24 mouse cellular contexts compared by ENCODE assay signal in the genomic region with DNA sequence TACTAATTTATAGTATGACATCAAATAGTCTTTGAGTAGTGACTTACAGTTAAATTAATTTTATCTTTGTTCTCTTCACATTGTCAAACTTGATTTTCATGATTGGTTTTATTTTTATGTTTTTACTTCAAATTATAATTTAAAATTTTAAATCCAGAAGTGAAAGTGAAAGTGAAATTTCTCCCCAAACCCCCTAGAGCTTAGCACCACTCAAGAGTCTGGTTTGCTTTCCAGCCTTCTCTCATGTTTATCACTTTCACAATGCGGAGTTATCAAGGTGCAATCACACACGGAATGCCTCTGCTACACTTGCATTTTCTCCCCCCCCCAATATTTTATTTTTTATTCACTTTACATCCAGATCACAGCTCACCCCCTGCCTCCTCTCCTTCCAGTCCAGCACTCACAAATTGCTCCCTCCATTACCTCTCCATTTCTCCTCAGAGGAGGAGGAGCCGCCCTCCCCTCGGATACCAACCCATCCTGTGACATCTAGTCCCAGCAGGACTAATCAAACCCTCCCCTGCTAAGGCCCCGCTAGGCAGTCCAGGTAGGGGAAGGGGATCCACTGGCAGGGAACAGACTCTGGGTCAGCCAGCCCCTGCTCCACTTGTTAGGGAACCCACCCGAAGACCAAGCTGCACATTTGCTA. TPM values are rescaled to one million over a fixed set of nuclear protein-coding genes. Genes with fewer than 3 reads are reported as not detected.
DNase-seq lines count a peak whose midpoint lies in the region; ATAC-seq and TF ChIP-seq lines count a peak whose summit lies in the region.
"Had no signal": no experiment of that assay in that cellular context is flagged by ENCODE, and none has a peak within 500 bp of the region (broad histone marks: within the 10 kb centered on the region; RNA-seq: fewer than 3 reads in every experiment).

No protein-coding gene starts in this region.

- DNase-seq in intestine, embryonic 14.5 days (ENCODE audit: low spot score) = peak; percentile 33
- peak; percentile 10 for DNase-seq in thymus, postnatal 14 days
- no peak for DNase-seq in thymus, postnatal 36 days
- DNase-seq in thymus, postnatal 4 days = peak; percentile 22
- no peak for DNase-seq in hindbrain, postnatal 0 days (ENCODE audit: low spot score)
- DNase-seq: adrenal gland, postnatal 36 days; cerebellum, adult 11 months; cerebellum, adult 9-11 months; gastrocnemius, postnatal 10 days; heart, adult 2 months; kidney, adult 9 months; kidney, postnatal 25 days; liver, postnatal 0 days had no signal

- TF ChIP-seq CTCF in intestine, postnatal 0 days (IDR thresholded peaks at IDR 0.05; ENCODE audit: low read depth) = no peak
- no peak for TF ChIP-seq CTCF in hindbrain, postnatal 0 days (IDR thresholded peaks at IDR 0.05; ENCODE audit: low read depth)

- 77% methylated on average over 6 of the region's 6 CpGs for WGBS in intestine, embryonic 14.5 days
- WGBS in intestine, postnatal 0 days = 75% methylated on average over 6 of the region's 6 CpGs
- WGBS in kidney, embryonic 16.5 days = 72% methylated on average over 6 of the region's 6 CpGs
- 74% methylated on average over 6 of the region's 6 CpGs for WGBS in hindbrain, postnatal 0 days

- no peak overlapping the region for H3K9ac ChIP-seq in intestine, embryonic 14.5 days (ENCODE audit: low read length)
- no peak overlapping the region for H3K9ac ChIP-seq in intestine, postnatal 0 days (ENCODE audit: low read depth, low read length)
- no peak overlapping the region for H3K9ac ChIP-seq in kidney, embryonic 16.5 days (replicated peaks; ENCODE audit: low read length)
- no peak overlapping the region for H3K9ac ChIP-seq in hindbrain, postnatal 0 days (replicated peaks; ENCODE audit: low read length)
- H3K9ac ChIP-seq: forebrain, embryonic 15.5 days; heart, embryonic 13.5 days; hindbrain, embryonic 13.5 days; intestine, embryonic 15.5 days; liver, postnatal 0 days; midbrain, embryonic 12.5 days had no signal

- ATAC-seq in intestine, embryonic 14.5 days (replicated peaks; ENCODE audit: low FRiP score, low TSS enrichment, low read depth) = no peak
- ATAC-seq in intestine, postnatal 0 days = no peak
- ATAC-seq in kidney, embryonic 16.5 days (ENCODE audit: low FRiP score, low TSS enrichment) = no peak
- ATAC-seq in hindbrain, postnatal 0 days = no peak
- ATAC-seq: forebrain, embryonic 15.5 days; intestine, embryonic 15.5 days; liver, postnatal 0 days; lung, postnatal 0 days had no signal

- no peaks in the 10 kb centered on the region for H3K4me1 ChIP-seq in intestine, embryonic 14.5 days (replicated peaks; ENCODE audit: control insufficient read depth, insufficient read depth, low read length)
- no peaks in the 10 kb centered on the region for H3K4me1 ChIP-seq in intestine, postnatal 0 days (replicated peaks; ENCODE audit: control insufficient read depth, insufficient read depth, low read length)
- peaks cover 12% of the 10 kb centered on the region for H3K4me1 ChIP-seq in brown adipose tissue, adult 24 weeks (ENCODE audit: control insufficient read depth, insufficient read depth, insufficient read length, low read length)
- H3K4me1 ChIP-seq in kidney, embryonic 16.5 days (ENCODE audit: insufficient read depth, low read length) = peaks cover 17% of the 10 kb centered on the region; the same call in 1 of the 2 replicates
- H3K4me1 ChIP-seq in hindbrain, postnatal 0 days (ENCODE audit: insufficient read depth, low read length) = no peaks in the 10 kb centered on the region
- H3K4me1 ChIP-seq: embryonic facial prominence, embryonic 10.5 days; limb, embryonic 10.5 days had no signal

- H3K9me3 ChIP-seq in intestine, embryonic 14.5 days (ENCODE audit: control insufficient read depth, low read length) = no peaks in the 10 kb centered on the region
- H3K9me3 ChIP-seq in intestine, postnatal 0 days (ENCODE audit: control insufficient read depth) = no peaks in the 10 kb centered on the region
- H3K9me3 ChIP-seq in kidney, embryonic 16.5 days (ENCODE audit: low read length) = no peaks in the 10 kb centered on the region
- no peaks in the 10 kb centered on the region for H3K9me3 ChIP-seq in hindbrain, postnatal 0 days (ENCODE audit: low read length)
- H3K9me3 ChIP-seq: embryonic facial prominence, embryonic 10.5 days; forebrain, embryonic 15.5 days; heart, embryonic 13.5 days; hindbrain, embryonic 13.5 days; intestine, embryonic 15.5 days; limb, embryonic 10.5 days; midbrain, embryonic 12.5 days had no signal

- H3K4me3 ChIP-seq in intestine, embryonic 14.5 days (ENCODE audit: low read depth, low read length) = no peak overlapping the region
- no peak overlapping the region for H3K4me3 ChIP-seq in intestine, postnatal 0 days (ENCODE audit: low read depth, low read length)
- H3K4me3 ChIP-seq in brown adipose tissue, adult 24 weeks (ENCODE audit: insufficient read depth, low read depth, low read length) = no peak overlapping the region
- no peak overlapping the region for H3K4me3 ChIP-seq in kidney, embryonic 16.5 days (ENCODE audit: low read length)
- no peak overlapping the region for H3K4me3 ChIP-seq in hindbrain, postnatal 0 days (ENCODE audit: low read length)
- H3K4me3 ChIP-seq: embryonic facial prominence, embryonic 10.5 days; forebrain, embryonic 15.5 days; heart, adult 2 months; heart, embryonic 13.5 days; hindbrain, embryonic 13.5 days; intestine, embryonic 15.5 days; limb, embryonic 10.5 days; midbrain, embryonic 12.5 days had no signal

- no peak overlapping the region for H3K27ac ChIP-seq in intestine, embryonic 14.5 days (ENCODE audit: low read depth)
- no peak overlapping the region for H3K27ac ChIP-seq in intestine, postnatal 0 days (ENCODE audit: low read depth, low read length)
- 0 out of 2 replicates have a peak overlapping the region, but pooled peaks have one; percentile 13 for H3K27ac ChIP-seq in brown adipose tissue, adult 24 weeks (replicated peaks; ENCODE audit: low read depth, low read length)
- no peak overlapping the region for H3K27ac ChIP-seq in kidney, embryonic 16.5 days (ENCODE audit: low read length)
- H3K27ac ChIP-seq in hindbrain, postnatal 0 days = no peak overlapping the region
- H3K27ac ChIP-seq: embryonic facial prominence, embryonic 10.5 days; forebrain, embryonic 15.5 days; heart, adult 2 months; heart, embryonic 13.5 days; hindbrain, embryonic 13.5 days; intestine, embryonic 15.5 days; limb, embryonic 10.5 days; midbrain, embryonic 12.5 days had no signal

- peaks cover 11% of the 10 kb centered on the region; the same call in 1 of the 2 replicates for H3K36me3 ChIP-seq in intestine, embryonic 14.5 days (ENCODE audit: control insufficient read depth, insufficient read depth, low read length)
- peaks cover 8% of the 10 kb centered on the region for H3K36me3 ChIP-seq in intestine, postnatal 0 days (ENCODE audit: control insufficient read depth, insufficient read depth)
- H3K36me3 ChIP-seq in kidney, embryonic 16.5 days (ENCODE audit: insufficient read depth, low read length) = no peaks in the 10 kb centered on the region
- H3K36me3 ChIP-seq in hindbrain, postnatal 0 days (ENCODE audit: insufficient read depth, low read length) = no peaks in the 10 kb centered on the region
- H3K36me3 ChIP-seq: midbrain, embryonic 12.5 days had no signal

- H3K27me3 ChIP-seq in intestine, embryonic 14.5 days (replicated peaks; ENCODE audit: control insufficient read depth, insufficient read depth, low read length) = no peaks in the 10 kb centered on the region
- no peaks in the 10 kb centered on the region for H3K27me3 ChIP-seq in intestine, postnatal 0 days (replicated peaks; ENCODE audit: control insufficient read depth, insufficient read depth, low read length)
- H3K27me3 ChIP-seq in kidney, embryonic 16.5 days (ENCODE audit: insufficient read depth, low read length) = no peaks in the 10 kb centered on the region
- H3K27me3 ChIP-seq in hindbrain, postnatal 0 days (ENCODE audit: insufficient read depth, low read length) = no peaks in the 10 kb centered on the region
- H3K27me3 ChIP-seq: forebrain, embryonic 15.5 days; heart, embryonic 13.5 days; hindbrain, embryonic 13.5 days; intestine, embryonic 15.5 days; midbrain, embryonic 12.5 days had no signal

- H3K4me2 ChIP-seq in intestine, embryonic 14.5 days (ENCODE audit: low read length) = no peak overlapping the region
- H3K4me2 ChIP-seq in intestine, postnatal 0 days (replicated peaks; ENCODE audit: low read depth) = no peak overlapping the region
- H3K4me2 ChIP-seq in kidney, embryonic 16.5 days (replicated peaks; ENCODE audit: low read depth, low read length) = no peak overlapping the region
- no peak overlapping the region for H3K4me2 ChIP-seq in hindbrain, postnatal 0 days (ENCODE audit: low read depth, low read length)
- H3K4me2 ChIP-seq: forebrain, embryonic 15.5 days; heart, embryonic 13.5 days; hindbrain, embryonic 13.5 days; intestine, embryonic 15.5 days; midbrain, embryonic 12.5 days had no signal

RNA-seq across cellular contexts. Expression of a gene that starts 59.2 kb away (rescaled TPM):
- polyA plus RNA-seq in intestine, embryonic 14.5 days (2014; fragmentation: Nextera tagmentation; extraction: Ambion mirVana) = 73.9 and 80.8 TPM in 2 replicates
- 20.0 and 21.4 TPM in 2 replicates for polyA plus RNA-seq in intestine, postnatal 0 days (2015; fragmentation: Nextera tagmentation; extraction: Ambion mirVana)
- 35.1 and 41.6 TPM in 2 replicates for polyA plus RNA-seq in brown adipose tissue, adult 24 weeks (2012; ENCODE audit: insufficient read depth, insufficient read length, missing spikeins)
- 74.6 and 77.0 TPM in 2 replicates for polyA plus RNA-seq in kidney, embryonic 16.5 days (2015; fragmentation: Nextera tagmentation; extraction: Ambion mirVana)
- total RNA-seq in hindbrain, postnatal 0 days (2014; rRNA removed) = 18.8 and 23.5 TPM in 2 replicates
- polyA plus RNA-seq in hindbrain, postnatal 0 days (2015; fragmentation: Nextera tagmentation; extraction: Ambion mirVana) = 31.4 and 32.8 TPM in 2 replicates

Comparison
In these comparisons a context has a peak if more than half of its experiments do, and no peak if none do; other contexts are left out.
1. DNase-seq: peak in intestine, embryonic 14.5 days (single experiment), thymus, postnatal 14 days (single experiment) and thymus, postnatal 4 days (single experiment); none in thymus, postnatal 36 days (0 of 2) and hindbrain, postnatal 0 days (single experiment).